Mouse (Mus musculus): Measurements from ENCODE around the gene Fam189a1. TPM values are rescaled to one million over a fixed set of nuclear protein-coding genes. Genes with fewer than 3 reads are reported as not detected.

Gene Fam189a1
- total and polyA plus RNA-seq, 3 experiments: not detected

DNA sequence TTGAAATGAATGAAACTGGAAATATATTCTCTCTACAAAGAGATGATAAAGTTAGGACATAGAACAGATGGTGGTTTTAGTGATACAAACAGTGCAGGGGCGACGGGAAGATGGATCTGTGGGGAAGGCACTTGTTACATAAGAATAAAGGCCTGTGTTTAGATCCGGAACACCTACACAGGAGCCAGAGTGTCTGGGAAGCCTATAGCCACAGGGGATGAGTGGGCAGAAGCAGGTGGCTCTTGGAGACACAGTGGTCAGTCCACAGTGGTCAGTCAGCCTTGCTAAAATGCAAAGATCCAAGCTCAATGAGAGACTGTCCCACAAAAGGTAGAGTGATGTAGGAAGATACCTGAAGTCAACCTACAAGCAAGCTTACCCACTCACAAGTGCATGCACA, 32.6 kb downstream of the Fam189a1 start:
- TF ChIP-seq ELF1 (IDR thresholded peaks at IDR 0.05; ENCODE audit: low read depth, low read length): no peak
- TF ChIP-seq CHD1 (IDR thresholded peaks at IDR 0.05; ENCODE audit: low read depth, low read length): no peak
- no peak for TF ChIP-seq RCOR1 (IDR thresholded peaks at IDR 0.05; ENCODE audit: low read depth, low read length)
- TF ChIP-seq ZMIZ1 (IDR thresholded peaks at IDR 0.05; ENCODE audit: low read depth, low read length): no peak
- no peak for TF ChIP-seq USF1 (IDR thresholded peaks at IDR 0.05; ENCODE audit: low read depth, low read length)
- TF ChIP-seq E2F4 (IDR thresholded peaks at IDR 0.05; ENCODE audit: borderline replicate concordance, low read depth, low read length): no peak
- no peak for TF ChIP-seq POLR2A (IDR thresholded peaks at IDR 0.05; ENCODE audit: control insufficient read depth in 1 of 2, insufficient read depth in 1 of 2, low read depth in 1 of 2, low read length in 2 of 2, poor library complexity in 1 of 2)
- no peak for TF ChIP-seq ZNF384 (IDR thresholded peaks at IDR 0.05; ENCODE audit: low read depth, low read length)
- TF ChIP-seq ETS1 (IDR thresholded peaks at IDR 0.05; ENCODE audit: low read depth, low read length): no peak
- no peak for TF ChIP-seq USF2 (IDR thresholded peaks at IDR 0.05; ENCODE audit: borderline replicate concordance in 1 of 2, insufficient read depth in 1 of 2, low read depth in 1 of 2, low read length in 2 of 2)
- TF ChIP-seq HCFC1 (IDR thresholded peaks at IDR 0.05; ENCODE audit: low read depth, low read length): no peak
- no peak for TF ChIP-seq MAFK (IDR thresholded peaks at IDR 0.05; ENCODE audit: borderline replicate concordance, low read depth, low read length)
- no peak for TF ChIP-seq SIN3A (IDR thresholded peaks at IDR 0.05; ENCODE audit: low read length)
- no peak for TF ChIP-seq MEF2A (IDR thresholded peaks at IDR 0.05; ENCODE audit: extremely low read depth, insufficient replicate concordance, low read depth, low read length, poor library complexity, severe bottlenecking)
- no peak for TF ChIP-seq ZKSCAN1 (IDR thresholded peaks at IDR 0.05; ENCODE audit: low read depth, low read length)
- no peak for TF ChIP-seq GABPA (IDR thresholded peaks at IDR 0.05; ENCODE audit: low read depth, low read length)
- TF ChIP-seq TAL1 (IDR thresholded peaks at IDR 0.05; ENCODE audit: low read length): no peak
- TF ChIP-seq CHD2 (IDR thresholded peaks at IDR 0.05; ENCODE audit: low read length): no peak
- no peak for TF ChIP-seq GATA1 (IDR thresholded peaks at IDR 0.05; ENCODE audit: low read depth, low read length)
- no peak for TF ChIP-seq POLR2AphosphoS5 (IDR thresholded peaks at IDR 0.05; ENCODE audit: borderline replicate concordance, low read depth, low read length)
- Histone ChIP-seq H3K9me3 (replicated peaks; ENCODE audit: insufficient read depth, low read length) (no peaks in the 10 kb centered on the region), H3K27me3 (ENCODE audit: control insufficient read depth in 1 of 2, insufficient read depth in 2 of 2, low read length in 2 of 2) (no peaks in the 10 kb centered on the region)

DNA sequence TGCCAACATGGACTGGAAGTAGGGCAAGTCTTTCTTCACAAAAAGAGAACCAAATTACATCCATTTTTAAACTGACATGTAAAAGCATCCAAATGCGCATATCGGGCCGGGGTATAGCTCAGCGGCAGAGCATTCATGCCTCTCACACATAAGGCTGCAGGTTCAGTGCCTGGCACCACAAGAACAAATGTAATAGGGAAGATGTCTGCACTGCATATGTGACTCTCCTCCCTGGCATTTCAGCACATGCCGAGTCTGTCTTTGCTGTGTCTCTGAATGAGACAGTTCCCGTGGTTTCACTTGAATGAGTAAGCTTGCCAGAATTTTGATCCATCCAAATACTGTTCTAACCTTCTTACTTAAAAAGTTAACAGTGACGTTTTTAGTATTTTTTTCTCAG, 39.5 kb downstream of the Fam189a1 start:
- Histone ChIP-seq H3K9me3 (replicated peaks; ENCODE audit: insufficient read depth, low read length) (no peaks in the 10 kb centered on the region), H3K27ac (ENCODE audit: control insufficient read depth, low read depth, low read length) (no peak overlapping the region), H3K36me3 (ENCODE audit: control insufficient read depth in 1 of 2, insufficient read depth in 2 of 2, low read length in 2 of 2) (no peaks in the 10 kb centered on the region), H3K79me2 (ENCODE audit: control insufficient read depth, insufficient read depth, low read length, poor library complexity) (no peaks in the 10 kb centered on the region), H3K27me3 (ENCODE audit: control insufficient read depth in 1 of 2, insufficient read depth in 2 of 2, low read length in 2 of 2) (no peaks in the 10 kb centered on the region), H3K4me3 (ENCODE audit: control insufficient read depth in 1 of 2, insufficient read depth in 1 of 2, low read depth in 2 of 2, low read length in 2 of 2) (no peak overlapping the region), H3K9ac (ENCODE audit: control insufficient read depth, low read depth, low read length, poor library complexity, severe bottlenecking) (no peak overlapping the region), H3K4me1 (ENCODE audit: control insufficient read depth in 1 of 2, insufficient read depth in 2 of 2, low read length in 2 of 2) (no peaks in the 10 kb centered on the region)
- DNase-seq (ENCODE audit: low read depth, low spot score): no peak
- TF ChIP-seq TAL1 (IDR thresholded peaks at IDR 0.05; ENCODE audit: low read length) (no peak), POLR2AphosphoS2 (IDR thresholded peaks at IDR 0.05; ENCODE audit: low read length) (no peak), USF1 (IDR thresholded peaks at IDR 0.05; ENCODE audit: low read depth, low read length) (no peak)

More for the DNA sequence above, 32.6 kb downstream of the Fam189a1 start:
- no peak overlapping the region for H3K27ac ChIP-seq (ENCODE audit: control insufficient read depth, low read depth, low read length)
- no peaks in the 10 kb centered on the region for H3K79me2 ChIP-seq (ENCODE audit: control insufficient read depth, insufficient read depth, low read length, poor library complexity)
- no peak overlapping the region for H3K4me3 ChIP-seq (ENCODE audit: control insufficient read depth in 1 of 2, insufficient read depth in 1 of 2, low read depth in 2 of 2, low read length in 2 of 2)
- DNase-seq (ENCODE audit: low read depth, low spot score): no peak
- no peaks in the 10 kb centered on the region for H3K4me1 ChIP-seq (ENCODE audit: control insufficient read depth in 1 of 2, insufficient read depth in 2 of 2, low read length in 2 of 2)
- no peak overlapping the region for H3K9ac ChIP-seq (ENCODE audit: control insufficient read depth, low read depth, low read length, poor library complexity, severe bottlenecking)
- H3K36me3 ChIP-seq (ENCODE audit: control insufficient read depth in 1 of 2, insufficient read depth in 2 of 2, low read length in 2 of 2): no peaks in the 10 kb centered on the region
